Mouse (Mus musculus) forebrain, embryonic 16.5 days (tissue): ENCODE results near the gene C130060K24Rik. TPM values are rescaled to one million over a fixed set of nuclear protein-coding genes. Genes with fewer than 3 reads are reported as not detected.

Experiments
- ATAC-seq: fragments of 200-750 bp; cut with Nextera tagmentation; 2 replicates; pipeline ENCODE4 v1.8.0; 2017; ENCODE audit warnings: mild to moderate bottlenecking, moderate library complexity
- H3K27ac ChIP-seq: fragments of 300-500 bp; sonication (generic); 2 replicates; pipeline ENCODE4 v1.5.1; 2014; ENCODE audit warnings: low read length, control low read depth
- H3K27me3 ChIP-seq: fragments of 300-500 bp; sonication (generic); replicated peaks from 2 replicates; pipeline ENCODE4 v1.6.1; 2014; ENCODE audit warnings: low read length; ENCODE audit not compliant: control insufficient read depth, insufficient read depth
- H3K36me3 ChIP-seq: fragments of 300-500 bp; sonication (generic); 2 replicates; pipeline ENCODE4 v1.6.1; 2014; ENCODE audit not compliant: control insufficient read depth, insufficient read depth
- H3K4me1 ChIP-seq: fragments of 300-500 bp; sonication (generic); replicated peaks from 2 replicates; pipeline ENCODE4 v1.6.1; 2014; ENCODE audit warnings: low read length; ENCODE audit not compliant: control insufficient read depth, insufficient read depth
- H3K4me2 ChIP-seq: fragments of 300-500 bp; sonication (generic); 2 replicates; pipeline ENCODE4 v1.6.1; 2014; ENCODE audit warnings: mild to moderate bottlenecking, low read length, control low read depth
- H3K4me3 ChIP-seq: fragments of 300-500 bp; sonication (generic); replicated peaks from 2 replicates; pipeline ENCODE4 v1.5.1; 2014; ENCODE audit warnings: mild to moderate bottlenecking, low read length, control low read depth
- H3K9ac ChIP-seq: fragments of 300-500 bp; sonication (generic); replicated peaks from 2 replicates; pipeline ENCODE4 v1.6.1; 2014; ENCODE audit warnings: low read depth, low read length, control low read depth
- H3K9me3 ChIP-seq: fragments of 300-500 bp; sonication (generic); 2 replicates; pipeline ENCODE4 v1.6.1; 2016; ENCODE audit warnings: low read length; ENCODE audit not compliant: control insufficient read depth
- WGBS: fragments of 180-500 bp; shearing (Covaris S2); extraction: QIAGEN DNeasy Blood & Tissue Kit; methylation state at CpG from one replicate; pipeline ENCODE4 v1.1.7; 2014; 5-methylcytosine and 5-hydroxymethylcytosine counted together
- polyA plus RNA-seq: library from polyadenylated mRNA; unstranded; fragments of >200 nt; fragmentation: Nextera tagmentation; extraction: Ambion mirVana; gene quantifications from 2 replicates; pipeline ENCODE4 v1.2.1, GENCODE M21; 2015

C130060K24Rik gene
- polyA plus RNA-seq, 1 experiment from 2014 or later: 0.53 TPM

- Histone ChIP-seq H3K4me1 (no peaks in the 10 kb centered on the region), H3K36me3 (no peaks in the 10 kb centered on the region), H3K27ac (no peak overlapping the region), H3K9ac (no peak overlapping the region), H3K4me3 (no peak overlapping the region), H3K4me2 (no peak overlapping the region), H3K27me3 (no peaks in the 10 kb centered on the region), H3K9me3 (no peaks in the 10 kb centered on the region)
- peak; percentile 67 for ATAC-seq
- 63% methylated on average over 8 of the region's 8 CpGs for WGBS
Measured at GRCm38 (mm10) chr6:65427065-65427464, 46.2 kb downstream of the C130060K24Rik start.

GRCm38 (mm10) chr6:65433159-65433558 lies 52.3 kb downstream of the C130060K24Rik start:
- no peak overlapping the region for H3K9ac ChIP-seq
- no peak overlapping the region for H3K4me2 ChIP-seq
- WGBS: 84% methylated on average over 5 of the region's 5 CpGs
- no peak overlapping the region for H3K27ac ChIP-seq
- H3K4me1 ChIP-seq: no peaks in the 10 kb centered on the region
- ATAC-seq: no peak
- no peak overlapping the region for H3K4me3 ChIP-seq
- H3K27me3 ChIP-seq: no peaks in the 10 kb centered on the region
- H3K9me3 ChIP-seq: no peaks in the 10 kb centered on the region
- no peaks in the 10 kb centered on the region for H3K36me3 ChIP-seq

GRCm38 (mm10) chr6:65453465-65453864 lies 72.6 kb downstream of the C130060K24Rik start:
- Histone ChIP-seq H3K27ac (no peak overlapping the region), H3K27me3 (no peaks in the 10 kb centered on the region), H3K4me1 (no peaks in the 10 kb centered on the region), H3K4me2 (no peak overlapping the region), H3K36me3 (no peaks in the 10 kb centered on the region), H3K9ac (no peak overlapping the region), H3K9me3 (no peaks in the 10 kb centered on the region), H3K4me3 (no peak overlapping the region)
- peak; percentile 88 for ATAC-seq

DNA sequence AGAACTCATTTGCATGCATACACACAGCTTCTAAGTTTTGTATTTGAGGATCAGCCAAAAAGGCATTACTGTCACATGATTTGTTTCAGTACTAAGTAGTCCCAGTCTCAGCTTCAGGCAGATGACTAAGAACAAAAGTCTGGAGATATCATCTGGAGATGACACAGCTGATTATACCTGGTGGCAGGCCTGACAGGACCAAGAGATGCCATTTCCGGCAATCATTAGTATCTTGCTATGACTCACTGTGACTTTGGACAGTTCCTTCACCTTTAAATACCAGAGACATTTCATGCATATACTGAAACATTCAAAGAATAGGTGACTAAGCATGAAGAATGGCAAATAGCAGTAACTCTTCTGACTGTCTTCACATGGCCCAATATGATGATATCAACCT lies 84.4 kb downstream of the C130060K24Rik start:
- H3K4me3 ChIP-seq: no peak overlapping the region
- WGBS: 90% methylated on average over 1 of the region's 1 CpGs
- H3K36me3 ChIP-seq: no peaks in the 10 kb centered on the region
- H3K4me1 ChIP-seq: no peaks in the 10 kb centered on the region
- no peak overlapping the region for H3K4me2 ChIP-seq
- no peak for ATAC-seq
- no peaks in the 10 kb centered on the region for H3K9me3 ChIP-seq
- no peak overlapping the region for H3K27ac ChIP-seq
- no peak overlapping the region for H3K9ac ChIP-seq
- H3K27me3 ChIP-seq: no peaks in the 10 kb centered on the region

DNA sequence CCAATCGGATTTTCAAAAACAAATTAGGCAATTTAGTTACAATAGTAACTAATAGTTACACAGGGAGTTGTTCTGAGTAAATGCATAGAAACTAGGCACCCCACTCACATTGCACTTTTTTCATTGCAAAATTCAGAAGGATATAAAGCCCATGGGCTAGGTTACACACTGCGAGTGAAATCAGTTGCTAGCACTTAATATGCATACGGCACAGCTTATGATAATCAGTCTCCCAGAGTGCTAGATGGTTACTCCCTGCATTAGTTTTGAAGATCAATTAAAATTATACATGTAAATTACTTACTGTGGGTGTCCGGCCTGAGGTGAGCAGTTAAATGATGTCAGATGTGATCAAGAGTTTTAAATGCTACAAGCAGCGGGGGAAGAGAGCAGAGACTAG lies 89.4 kb downstream of the C130060K24Rik start:
- no peaks in the 10 kb centered on the region for H3K4me1 ChIP-seq
- H3K36me3 ChIP-seq: no peaks in the 10 kb centered on the region
- H3K4me2 ChIP-seq: no peak overlapping the region
- 67% methylated on average over 5 of the region's 5 CpGs for WGBS
- no peak overlapping the region for H3K9ac ChIP-seq
- no peak overlapping the region for H3K27ac ChIP-seq
- H3K9me3 ChIP-seq: no peaks in the 10 kb centered on the region
- H3K27me3 ChIP-seq: no peaks in the 10 kb centered on the region
- no peak overlapping the region for H3K4me3 ChIP-seq
- 0 out of 2 replicates have a peak, but pooled peaks have one; percentile 36 for ATAC-seq

- Histone ChIP-seq H3K4me3 (no peak overlapping the region), H3K4me2 (no peak overlapping the region), H3K36me3 (no peaks in the 10 kb centered on the region), H3K9ac (no peak overlapping the region), H3K4me1 (no peaks in the 10 kb centered on the region), H3K27ac (no peak overlapping the region), H3K27me3 (no peaks in the 10 kb centered on the region), H3K9me3 (no peaks in the 10 kb centered on the region)
- ATAC-seq: no peak
- 95% methylated on average over 7 of the region's 7 CpGs for WGBS
Measured at GRCm38 (mm10) chr6:65472455-65472854, 91.5 kb downstream of the C130060K24Rik start.

DNA sequence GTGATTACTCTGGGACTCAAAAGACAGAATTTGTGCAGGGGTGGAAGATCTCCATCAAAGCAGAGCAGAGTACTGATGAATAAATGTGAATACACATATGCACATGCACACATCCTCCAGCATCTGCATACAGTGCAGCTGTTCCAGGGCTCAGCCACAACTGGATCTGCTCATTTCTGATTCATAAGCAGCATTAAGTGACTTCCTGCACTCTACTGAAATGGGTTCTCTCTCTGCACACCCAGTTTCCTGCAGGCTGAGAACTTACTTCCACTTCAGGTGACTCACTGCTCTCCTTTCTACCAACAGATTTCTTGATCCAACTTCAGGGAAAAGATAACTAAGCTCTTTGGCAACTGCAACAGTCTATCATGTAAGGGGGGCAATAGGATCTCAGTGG lies 117.9 kb downstream of the C130060K24Rik start:
- H3K4me1 ChIP-seq: no peaks in the 10 kb centered on the region
- H3K9ac ChIP-seq: no peak overlapping the region
- ATAC-seq: no peak
- no peaks in the 10 kb centered on the region for H3K27me3 ChIP-seq
- H3K27ac ChIP-seq: no peak overlapping the region
- H3K4me3 ChIP-seq: no peak overlapping the region
- no peak overlapping the region for H3K4me2 ChIP-seq
- H3K9me3 ChIP-seq: no peaks in the 10 kb centered on the region
- no peaks in the 10 kb centered on the region for H3K36me3 ChIP-seq

Other genes with a start within 250 kb of the C130060K24Rik start
- 2.7 and 5.1 TPM in 2 replicates for gene Hpgds, start 236.2 kb upstream of the C130060K24Rik start, polyA plus RNA-seq
- not detected in 2 replicates for gene Tnip3, start 144.2 kb downstream of the C130060K24Rik start, polyA plus RNA-seq